Mouse (Mus musculus): ENCODE results near the gene Nanos3. TPM values are rescaled to one million over a fixed set of nuclear protein-coding genes. Genes with fewer than 3 reads are reported as not detected.

Nanos3 gene
- polyA plus RNA-seq, 1 experiment from 2014 or later, result 8.7 TPM

- Histone ChIP-seq H3K9ac (no peak overlapping the region), H3K27me3 (0 out of 2 replicates have a peak, but pooled peaks cover 3% of the 10 kb centered on the region), H3K4me3 (no peak overlapping the region), H3K36me3 (no peaks in the 10 kb centered on the region), H3K4me2 (no peak overlapping the region), H3K27ac (replicated peaks) (no peak overlapping the region), H3K9me3 (no peaks in the 10 kb centered on the region), H3K4me1 (replicated peaks) (peaks cover 18% of the 10 kb centered on the region)
- ATAC-seq (ENCODE audit: low FRiP score, low read depth), result no peak
- WGBS, result 96% methylated on average over 7 of the region's 7 CpGs
Measured at GRCm38 (mm10) chr8:84190191-84190867, 5.3 kb upstream of the Nanos3 start.

- no peak overlapping the region for H3K4me3 ChIP-seq
- ATAC-seq (ENCODE audit: low FRiP score, low read depth), result no peak
- H3K9me3 ChIP-seq, result no peaks in the 10 kb centered on the region
- no peak overlapping the region for H3K27ac ChIP-seq (replicated peaks)
- no peak overlapping the region for H3K9ac ChIP-seq
- no peaks in the 10 kb centered on the region for H3K36me3 ChIP-seq
- 0 out of 2 replicates have a peak, but pooled peaks cover 3% of the 10 kb centered on the region for H3K27me3 ChIP-seq
- 64% methylated on average over 4 of the region's 4 CpGs for WGBS
- H3K4me2 ChIP-seq, result no peak overlapping the region
- H3K4me1 ChIP-seq (replicated peaks), result peaks cover 22% of the 10 kb centered on the region
Measured at GRCm38 (mm10) chr8:84189603-84190002, 4.6 kb upstream of the Nanos3 start.

- Histone ChIP-seq H3K4me3 (no peak overlapping the region), H3K9ac (no peak overlapping the region), H3K36me3 (no peaks in the 10 kb centered on the region), H3K27me3 (0 out of 2 replicates have a peak, but pooled peaks cover 3% of the 10 kb centered on the region), H3K27ac (replicated peaks) (no peak overlapping the region), H3K4me1 (replicated peaks) (peaks cover 28% of the 10 kb centered on the region), H3K4me2 (no peak overlapping the region), H3K9me3 (no peaks in the 10 kb centered on the region)
- no peak for ATAC-seq (ENCODE audit: low FRiP score, low read depth)
- WGBS, result 88% methylated on average over 10 of the region's 10 CpGs
Measured at GRCm38 (mm10) chr8:84188671-84189070, 3.7 kb upstream of the Nanos3 start.

- Histone ChIP-seq H3K36me3 (no peaks in the 10 kb centered on the region), H3K4me2 (peak overlapping the region; percentile 58), H3K27me3 (0 out of 2 replicates have a peak, but pooled peaks cover 3% of the 10 kb centered on the region), H3K9ac (0 out of 2 replicates have a peak overlapping the region, but pooled peaks have one; percentile 21), H3K27ac (replicated peaks) (no peak overlapping the region), H3K4me3 (peak overlapping the region; percentile 25), H3K9me3 (no peaks in the 10 kb centered on the region), H3K4me1 (replicated peaks) (peaks cover 29% of the 10 kb centered on the region)
- 4% methylated on average over 21 of the region's 21 CpGs for WGBS
- no peak for ATAC-seq (ENCODE audit: low FRiP score, low read depth)
Measured at GRCm38 (mm10) chr8:84187065-84187755, 2.2 kb upstream of the Nanos3 start.

- 0 out of 2 replicates have a peak, but pooled peaks have one; percentile 12 for ATAC-seq (ENCODE audit: low FRiP score, low read depth)
- H3K36me3 ChIP-seq, result no peaks in the 10 kb centered on the region
- H3K4me1 ChIP-seq (replicated peaks), result peaks cover 33% of the 10 kb centered on the region
- H3K27me3 ChIP-seq, result 0 out of 2 replicates have a peak, but pooled peaks cover 3% of the 10 kb centered on the region
- peak overlapping the region; percentile 25 for H3K4me3 ChIP-seq
- H3K27ac ChIP-seq (replicated peaks), result no peak overlapping the region
- no peaks in the 10 kb centered on the region for H3K9me3 ChIP-seq
- H3K9ac ChIP-seq, result 0 out of 2 replicates have a peak overlapping the region, but pooled peaks have one; percentile 21
- H3K4me2 ChIP-seq, result peak overlapping the region; percentile 58
- 1% methylated on average over 12 of the region's 12 CpGs for WGBS
Measured at GRCm38 (mm10) chr8:84186547-84186946, 1.5 kb upstream of the Nanos3 start.

GRCm38 (mm10) chr8:84184085-84185043, 653 bp downstream of the Nanos3 start:
- WGBS, result 15% methylated on average over 21 of the region's 21 CpGs

GRCm38 (mm10) chr8:84183261-84184084, 1.5 kb downstream of the Nanos3 start:
- 0 out of 2 replicates have a peak, but pooled peaks cover 3% of the 10 kb centered on the region for H3K27me3 ChIP-seq
- peak overlapping the region; percentile 86 for H3K9ac ChIP-seq
- ATAC-seq (ENCODE audit: low FRiP score, low read depth), result peak; percentile 47
- H3K36me3 ChIP-seq, result no peaks in the 10 kb centered on the region
- peak overlapping the region; percentile 89 for H3K27ac ChIP-seq (replicated peaks)
- WGBS, result 1% methylated on average over 82 of the region's 87 CpGs
- no peaks in the 10 kb centered on the region for H3K9me3 ChIP-seq
- peak overlapping the region; percentile 71 for H3K4me3 ChIP-seq
- peaks cover 63% of the 10 kb centered on the region for H3K4me1 ChIP-seq (replicated peaks)
- H3K4me2 ChIP-seq, result peak overlapping the region; percentile 78

More at GRCm38 (mm10) chr8:84184085-84185043, 653 bp downstream of the Nanos3 start:
- Histone ChIP-seq H3K36me3 (no peaks in the 10 kb centered on the region), H3K9me3 (no peaks in the 10 kb centered on the region), H3K4me1 (replicated peaks) (peaks cover 54% of the 10 kb centered on the region), H3K4me2 (peak overlapping the region; percentile 78), H3K9ac (peak overlapping the region; percentile 86), H3K27me3 (0 out of 2 replicates have a peak, but pooled peaks cover 3% of the 10 kb centered on the region), H3K4me3 (peak overlapping the region; percentile 71), H3K27ac (replicated peaks) (peak overlapping the region; percentile 89)
- peak; percentile 27; the same call in 1 of the 2 replicates for ATAC-seq (ENCODE audit: low FRiP score, low read depth)

GRCm38 (mm10) chr8:84182833-84183232, 2.2 kb downstream of the Nanos3 start:
- H3K4me2 ChIP-seq, result peak overlapping the region; percentile 78
- peak; percentile 16; the same call in 1 of the 2 replicates for ATAC-seq (ENCODE audit: low FRiP score, low read depth)
- no peaks in the 10 kb centered on the region for H3K9me3 ChIP-seq
- H3K4me3 ChIP-seq, result peak overlapping the region; percentile 71
- peak overlapping the region; percentile 89 for H3K27ac ChIP-seq (replicated peaks)
- H3K27me3 ChIP-seq, result 0 out of 2 replicates have a peak, but pooled peaks cover 3% of the 10 kb centered on the region
- H3K36me3 ChIP-seq, result no peaks in the 10 kb centered on the region
- peak overlapping the region; percentile 86 for H3K9ac ChIP-seq
- 39% methylated on average over 4 of the region's 4 CpGs for WGBS
- H3K4me1 ChIP-seq (replicated peaks), result peaks cover 70% of the 10 kb centered on the region

GRCm38 (mm10) chr8:84180530-84181190, 4.4 kb downstream of the Nanos3 start:
- 1% methylated on average over 16 of the region's 16 CpGs for WGBS
- Histone ChIP-seq H3K36me3 (peaks cover 5% of the 10 kb centered on the region; the same call in 1 of the 2 replicates), H3K9me3 (no peaks in the 10 kb centered on the region), H3K4me1 (replicated peaks) (peaks cover 66% of the 10 kb centered on the region), H3K27ac (replicated peaks) (peak overlapping the region; percentile 74), H3K9ac (peak overlapping the region; percentile 54), H3K4me3 (peak overlapping the region; percentile 25), H3K4me2 (peak overlapping the region; percentile 78), H3K27me3 (no peaks in the 10 kb centered on the region)
- ATAC-seq (ENCODE audit: low FRiP score, low read depth), result peak; percentile 40

- peak overlapping the region; percentile 78 for H3K4me2 ChIP-seq
- H3K4me1 ChIP-seq (replicated peaks), result peaks cover 66% of the 10 kb centered on the region
- 8% methylated on average over 4 of the region's 4 CpGs for WGBS
- no peaks in the 10 kb centered on the region for H3K9me3 ChIP-seq
- peaks cover 12% of the 10 kb centered on the region for H3K36me3 ChIP-seq
- peak overlapping the region; percentile 25 for H3K4me3 ChIP-seq
- peak overlapping the region; percentile 54 for H3K9ac ChIP-seq
- no peak overlapping the region for H3K27ac ChIP-seq (replicated peaks)
- no peaks in the 10 kb centered on the region for H3K27me3 ChIP-seq
- ATAC-seq (ENCODE audit: low FRiP score, low read depth), result no peak
Measured at GRCm38 (mm10) chr8:84179946-84180345, 5.1 kb downstream of the Nanos3 start.

Measured in hindbrain, embryonic 15.5 days (tissue).